Mouse (Mus musculus): ENCODE results near the gene Lsm14b. TPM values are rescaled to one million over a fixed set of nuclear protein-coding genes. Genes with fewer than 3 reads are reported as not detected.

The Lsm14b gene
- total and polyA plus RNA-seq, 3 experiments, result 34.2 to 44.4 TPM; not detected in 1

DNA sequence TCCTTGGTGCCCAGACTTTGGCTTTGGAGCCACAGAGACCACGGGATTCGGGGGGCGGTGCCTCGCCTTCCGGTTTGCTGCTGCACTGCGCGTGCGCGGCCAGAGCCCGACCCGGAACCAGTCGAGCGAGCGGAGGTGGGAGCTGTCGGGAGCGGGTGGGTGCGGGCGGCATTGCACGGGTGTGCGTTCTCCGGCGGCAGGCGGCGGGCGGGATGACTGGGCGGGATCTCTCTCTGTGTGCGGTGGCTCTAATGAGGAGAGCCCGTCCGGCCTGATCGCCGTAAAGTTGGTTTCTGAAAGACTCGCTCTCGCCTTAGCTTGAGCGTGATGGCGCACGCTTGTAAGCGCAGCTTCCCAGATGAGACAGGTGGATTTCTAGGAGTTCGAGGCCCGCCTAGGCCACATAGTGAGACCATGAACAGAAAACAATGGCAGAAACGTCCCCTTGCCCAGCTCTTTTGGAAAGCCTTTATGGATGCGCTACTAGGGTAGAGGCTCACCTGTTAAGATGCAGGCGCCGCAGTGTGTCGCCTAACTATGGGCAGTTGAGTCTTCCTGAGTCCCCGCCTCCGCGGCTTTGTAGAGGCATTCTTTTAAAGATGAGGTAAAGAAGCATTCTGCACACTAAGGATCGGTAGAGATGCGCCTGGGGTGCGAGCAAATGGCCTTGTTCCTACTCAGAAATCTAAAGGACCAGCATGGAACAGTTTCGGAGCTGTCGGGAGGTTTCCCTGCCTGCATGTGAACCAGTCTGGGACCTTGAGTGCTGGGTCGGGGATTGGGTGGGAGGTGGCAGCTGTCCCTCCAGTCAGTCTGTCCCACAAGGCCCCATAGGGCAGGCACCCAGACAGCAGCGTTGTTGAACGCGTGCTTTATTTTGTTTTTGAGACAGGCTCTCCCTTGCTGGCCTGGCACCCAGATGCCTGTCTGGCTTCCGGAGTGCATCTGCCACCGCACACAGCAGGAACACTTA, 46.0 kb downstream of the Lsm14b start, which contains the start of gene Mtg2:
Mtg2 (plus strand) TSS at position 108 of the 973 bp plus-strand sequence.
- Histone ChIP-seq H3K4me1 (ENCODE audit: control insufficient read depth in 1 of 2, insufficient read depth in 2 of 2, low read length in 2 of 2) (peaks cover 0 to 8% of the 10 kb centered on the region in 2 experiments; a peak in 3 of 4 replicates), H3K79me2 (ENCODE audit: control insufficient read depth, insufficient read depth, low read length, poor library complexity) (peaks cover 10% of the 10 kb centered on the region), H3K9me3 (replicated peaks; ENCODE audit: insufficient read depth, low read length) (no peaks in the 10 kb centered on the region), H3K36me3 (ENCODE audit: control insufficient read depth in 1 of 2, insufficient read depth in 2 of 2, low read length in 2 of 2) (peaks cover 0 to 5% of the 10 kb centered on the region in 2 experiments; a peak in 2 of 4 replicates), H3K27me3 (ENCODE audit: control insufficient read depth in 1 of 2, insufficient read depth in 2 of 2, low read length in 2 of 2) (no peaks in the 10 kb centered on the region), H3K9ac (ENCODE audit: control insufficient read depth, low read depth, low read length, poor library complexity, severe bottlenecking) (peak within 1 kb of the TSS; percentile 99), H3K27ac (ENCODE audit: control insufficient read depth, low read depth, low read length) (peak within 1 kb of the TSS; percentile 76), H3K4me3 (ENCODE audit: control insufficient read depth in 1 of 2, insufficient read depth in 1 of 2, low read depth in 2 of 2, low read length in 2 of 2) (peak within 1 kb of the TSS; percentile 86 to 92)
- peak; percentile 90 for TF ChIP-seq SIN3A (IDR thresholded peaks at IDR 0.05; ENCODE audit: low read length)
- TF ChIP-seq TBP (IDR thresholded peaks at IDR 0.05; ENCODE audit: low read depth, low read length), result peak; percentile 67
- peak; percentile 93 for TF ChIP-seq HCFC1 (IDR thresholded peaks at IDR 0.05; ENCODE audit: low read depth, low read length)
- TF ChIP-seq GATA1 (IDR thresholded peaks at IDR 0.05; ENCODE audit: low read depth, low read length), result no peak
- TF ChIP-seq JUND (IDR thresholded peaks at IDR 0.05; ENCODE audit: low read depth, low read length), result no peak
- no peak for TF ChIP-seq ZNF384 (IDR thresholded peaks at IDR 0.05; ENCODE audit: low read depth, low read length)
- TF ChIP-seq MXI1 (IDR thresholded peaks at IDR 0.05; ENCODE audit: low read depth, low read length), result peak; percentile 96
- peak; percentile 68 for TF ChIP-seq USF1 (IDR thresholded peaks at IDR 0.05; ENCODE audit: low read depth, low read length)
- TF ChIP-seq POLR2AphosphoS2 (IDR thresholded peaks at IDR 0.05; ENCODE audit: low read length), result peak; percentile 95
- TF ChIP-seq POLR2A (IDR thresholded peaks at IDR 0.05; ENCODE audit: control insufficient read depth in 1 of 2, insufficient read depth in 1 of 2, low read depth in 1 of 2, low read length in 2 of 2, poor library complexity in 1 of 2), result peak; percentile 87 to 93; a peak in 3 of 4 replicates
- peak; percentile 80 for TF ChIP-seq ZMIZ1 (IDR thresholded peaks at IDR 0.05; ENCODE audit: low read depth, low read length)
- no peak for TF ChIP-seq ZKSCAN1 (IDR thresholded peaks at IDR 0.05; ENCODE audit: low read depth, low read length)
- no peak for TF ChIP-seq CHD1 (IDR thresholded peaks at IDR 0.05; ENCODE audit: low read depth, low read length)
- TF ChIP-seq MAX (IDR thresholded peaks at IDR 0.05; ENCODE audit: low read length), result peak; percentile 53; the same call in 1 of the 2 replicates
- no peak for TF ChIP-seq POLR2AphosphoS5 (IDR thresholded peaks at IDR 0.05; ENCODE audit: borderline replicate concordance, low read depth, low read length)
- no peak for TF ChIP-seq TAL1 (IDR thresholded peaks at IDR 0.05; ENCODE audit: low read length)
- peak; percentile 92 for TF ChIP-seq NRF1 (IDR thresholded peaks at IDR 0.05; ENCODE audit: insufficient read depth, low read depth, low read length, poor library complexity, severe bottlenecking)
- no peak for TF ChIP-seq MAFK (IDR thresholded peaks at IDR 0.05; ENCODE audit: borderline replicate concordance, low read depth, low read length)
- TF ChIP-seq MAZ (IDR thresholded peaks at IDR 0.05; ENCODE audit: low read depth, low read length), result peak; percentile 87
- peak; percentile 71; the same call in 1 of the 2 replicates for TF ChIP-seq MYC (IDR thresholded peaks at IDR 0.05; ENCODE audit: low read depth, low read length)
- TF ChIP-seq GABPA (IDR thresholded peaks at IDR 0.05; ENCODE audit: low read depth, low read length), result no peak
- peak; percentile 91 for TF ChIP-seq NELFE (IDR thresholded peaks at IDR 0.05; ENCODE audit: low read depth, low read length)
- peak; percentile 80; the same call in 1 of the 2 replicates for TF ChIP-seq KAT2A (conservative IDR thresholded peaks at IDR 0.05; ENCODE audit: low read depth, low read length)
- no peak for TF ChIP-seq MEF2A (IDR thresholded peaks at IDR 0.05; ENCODE audit: extremely low read depth, insufficient replicate concordance, low read depth, low read length, poor library complexity, severe bottlenecking)
- TF ChIP-seq ELF1 (IDR thresholded peaks at IDR 0.05; ENCODE audit: low read depth, low read length), result peak; percentile 89
- peak; percentile 93 for DNase-seq (ENCODE audit: low read depth, low spot score)
